Mouse (Mus musculus) midbrain, embryonic 14.5 days (tissue): ENCODE results near the gene Wdr25. TPM values are rescaled to one million over a fixed set of nuclear protein-coding genes. Genes with fewer than 3 reads are reported as not detected.

Source experiments
- ATAC-seq: fragments of 200-750 bp; cut with Nextera tagmentation; 2 replicates; pipeline ENCODE4 v1.8.0; 2017; ENCODE audit warnings: moderate number of reproducible peaks, moderate library complexity; ENCODE audit not compliant: low FRiP score, low TSS enrichment
- DNase-seq: peaks from one replicate; pipeline ENCODE4 v3.0.0-alpha.2; 2015
- H3K27ac ChIP-seq: fragments of 300-500 bp; sonication (generic); replicated peaks from 2 replicates; pipeline ENCODE4 v1.5.1; 2014; ENCODE audit warnings: mild to moderate bottlenecking, low read depth, low read length, moderate library complexity
- H3K27me3 ChIP-seq: fragments of 300-500 bp; sonication (generic); 2 replicates; pipeline ENCODE4 v1.6.1; 2014; ENCODE audit warnings: low read length, control low read depth, mixed read lengths; ENCODE audit not compliant: control insufficient read depth, insufficient read depth
- H3K36me3 ChIP-seq: fragments of 300-500 bp; sonication (generic); 2 replicates; pipeline ENCODE4 v1.6.1; 2014; ENCODE audit warnings: low read length, control low read depth; ENCODE audit not compliant: control insufficient read depth, insufficient read depth
- H3K4me1 ChIP-seq: fragments of 300-500 bp; sonication (generic); 2 replicates; pipeline ENCODE4 v1.6.1; 2014; ENCODE audit warnings: mild to moderate bottlenecking, antibody characterized with exemption, low read length, control low read depth; ENCODE audit not compliant: control insufficient read depth, insufficient read depth
- H3K4me2 ChIP-seq: fragments of 300-500 bp; sonication (generic); 2 replicates; pipeline ENCODE4 v1.6.1; 2014; ENCODE audit warnings: mild to moderate bottlenecking, low read length, moderate library complexity
- H3K4me3 ChIP-seq: fragments of 300-500 bp; sonication (generic); replicated peaks from 2 replicates; pipeline ENCODE4 v1.5.1; 2014; ENCODE audit warnings: low read depth, low read length
- H3K9ac ChIP-seq: fragments of 300-500 bp; sonication (generic); replicated peaks from 2 replicates; pipeline ENCODE4 v1.6.1; 2014; ENCODE audit warnings: mild to moderate bottlenecking, low read length, moderate library complexity
- H3K9me3 ChIP-seq: fragments of 300-500 bp; sonication (generic); 2 replicates; pipeline ENCODE4 v1.6.1; 2016; ENCODE audit warnings: low read length, control low read depth, mixed read lengths; ENCODE audit not compliant: control insufficient read depth
- WGBS: fragments of 180-500 bp; shearing (Covaris S2); extraction: QIAGEN DNeasy Blood & Tissue Kit; methylation state at CpG from one replicate; pipeline ENCODE4 v1.1.7; 2014; 5-methylcytosine and 5-hydroxymethylcytosine counted together
- polyA plus RNA-seq: library from polyadenylated mRNA; unstranded; fragments of >200 nt; fragmentation: Nextera tagmentation; extraction: Ambion mirVana; gene quantifications from 2 replicates; pipeline ENCODE4 v1.2.1, GENCODE M21; 2014

Gene Wdr25
- polyA plus RNA-seq, 1 experiment from 2014 or later: 4.3 TPM

DNA sequence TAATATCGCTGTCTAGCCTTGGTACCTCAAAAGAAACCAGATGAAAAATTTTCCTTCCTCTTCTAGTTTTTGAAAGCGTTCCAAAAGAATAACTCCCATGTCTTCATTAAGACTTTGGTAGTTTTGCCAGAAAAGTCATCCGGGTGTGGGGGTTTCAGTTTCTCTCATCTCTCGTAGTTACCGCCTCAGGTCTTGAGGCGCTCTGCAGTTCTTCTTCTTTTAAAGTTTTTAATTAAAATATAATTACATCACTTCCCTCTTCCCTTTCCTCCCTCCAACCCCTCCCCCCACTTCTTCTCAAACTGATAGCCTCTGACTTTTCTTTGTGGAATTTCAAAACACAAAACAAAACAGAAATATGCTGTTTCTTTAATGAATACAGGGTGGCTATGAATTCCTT is 180.7 kb downstream of the Wdr25 start:
- Histone ChIP-seq H3K27me3 (no peaks in the 10 kb centered on the region; the same call in 1 of the 2 replicates), H3K9ac (no peak overlapping the region), H3K9me3 (no peaks in the 10 kb centered on the region), H3K4me3 (no peak overlapping the region), H3K4me1 (no peaks in the 10 kb centered on the region), H3K4me2 (no peak overlapping the region), H3K27ac (no peak overlapping the region), H3K36me3 (no peaks in the 10 kb centered on the region)
- 91% methylated on average over 6 of the region's 6 CpGs for WGBS
- DNase-seq (no peak), ATAC-seq (no peak)

DNA sequence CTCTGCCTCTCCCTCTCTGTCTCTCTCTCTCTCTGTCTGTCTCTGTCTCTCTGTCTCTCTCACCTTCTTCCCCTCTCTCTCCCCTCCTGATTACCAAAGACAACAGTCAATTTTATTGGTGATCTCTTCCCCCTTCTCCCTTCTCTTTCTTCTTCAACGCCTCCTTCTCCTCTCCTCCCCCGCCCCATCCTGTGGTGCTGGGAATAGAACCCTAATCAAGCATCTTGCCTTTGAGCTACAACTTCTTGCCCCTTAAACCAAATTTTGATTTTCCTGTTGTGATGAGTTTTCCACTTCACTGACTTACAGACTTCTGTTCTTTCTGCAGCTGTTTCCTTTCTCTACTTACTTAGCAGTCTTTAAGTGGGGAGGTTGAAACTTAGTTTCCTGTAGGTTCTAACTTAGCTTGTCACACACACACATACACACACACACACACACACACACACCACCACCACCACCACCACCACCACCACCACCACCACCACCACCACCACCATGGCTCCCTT is 181.4 kb downstream of the Wdr25 start:
- DNase-seq (no peak), ATAC-seq (no peak)
- Histone ChIP-seq H3K4me1 (no peaks in the 10 kb centered on the region), H3K4me2 (no peak overlapping the region), H3K27me3 (no peaks in the 10 kb centered on the region; the same call in 1 of the 2 replicates), H3K27ac (no peak overlapping the region), H3K9me3 (no peaks in the 10 kb centered on the region), H3K9ac (no peak overlapping the region), H3K36me3 (no peaks in the 10 kb centered on the region), H3K4me3 (no peak overlapping the region)
- WGBS: 81% methylated on average over 2 of the region's 2 CpGs

DNA sequence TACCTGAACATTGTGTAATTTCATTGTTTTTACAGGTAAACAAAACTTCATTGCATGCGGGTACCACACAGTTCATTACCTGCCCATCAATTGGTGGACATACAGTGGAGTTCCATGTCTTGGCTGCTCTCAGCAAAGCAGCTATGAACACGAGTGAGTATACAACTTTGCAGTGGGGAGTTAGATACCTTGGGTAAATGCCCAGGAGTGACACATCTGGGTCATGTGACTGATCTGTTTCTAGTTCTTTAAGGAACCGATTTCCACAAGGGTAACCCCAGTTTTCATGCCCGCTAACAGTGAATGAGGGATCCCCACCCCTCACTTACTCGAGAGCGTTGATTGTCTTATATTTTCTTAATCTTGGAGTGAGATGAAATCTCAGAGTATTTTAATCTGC is 183.6 kb downstream of the Wdr25 start:
- no peaks in the 10 kb centered on the region for H3K36me3 ChIP-seq
- no peak overlapping the region for H3K4me3 ChIP-seq
- no peaks in the 10 kb centered on the region for H3K4me1 ChIP-seq
- no peak overlapping the region for H3K27ac ChIP-seq
- H3K9me3 ChIP-seq: no peaks in the 10 kb centered on the region
- H3K4me2 ChIP-seq: no peak overlapping the region
- ATAC-seq: no peak
- H3K9ac ChIP-seq: no peak overlapping the region
- H3K27me3 ChIP-seq: no peaks in the 10 kb centered on the region
- DNase-seq: no peak
- WGBS: 89% methylated on average over 6 of the region's 6 CpGs

Other genes with a start within 250 kb of the Wdr25 start
- gene Degs2, start 191.3 kb upstream of the Wdr25 start, polyA plus RNA-seq: 2.5 and 2.8 TPM in 2 replicates
- gene Yy1, start 100.7 kb upstream of the Wdr25 start, polyA plus RNA-seq: 15.1 and 16.6 TPM in 2 replicates
- gene Slc25a29, start 57.7 kb upstream of the Wdr25 start, polyA plus RNA-seq: 19.9 and 20.0 TPM in 2 replicates
- gene Slc25a47, start 57.6 kb upstream of the Wdr25 start, polyA plus RNA-seq: 10.9 and 11.1 TPM in 2 replicates
- gene Wars, start 543 bp downstream of the Wdr25 start, polyA plus RNA-seq: 96.4 and 110 TPM in 2 replicates
- gene Begain, start 174.6 kb downstream of the Wdr25 start, polyA plus RNA-seq: 27.3 and 33.1 TPM in 2 replicates